Mouse (Mus musculus) adrenal gland, adult 18-20 months (tissue): Measurements from ENCODE around the gene Krt8. TPM values are rescaled to one million over a fixed set of nuclear protein-coding genes. Genes with fewer than 3 reads are reported as not detected.

Experiments used
- DNase-seq, 2 experiments: peaks; one replicate each; pipeline ENCODE4 v3.0.0; 2021 to 2022; ENCODE audit warnings: low spot score in 2 of 2
- total RNA-seq, 2 experiments: library from RNA; stranded (reverse); gene quantifications; 1 replicate in 1 of 2; 2 replicates in 1 of 2; pipeline ENCODE4 v1.2.3; 2021

Krt8 gene
- total RNA-seq, 2 experiments from 2014 or later: 0.70 to 1.1 TPM

- DNase-seq: peak; percentile 95
These were observed 27.1 kb downstream of the Krt8 start for GRCm38 (mm10) chr15:101977043-101977726.

DNA sequence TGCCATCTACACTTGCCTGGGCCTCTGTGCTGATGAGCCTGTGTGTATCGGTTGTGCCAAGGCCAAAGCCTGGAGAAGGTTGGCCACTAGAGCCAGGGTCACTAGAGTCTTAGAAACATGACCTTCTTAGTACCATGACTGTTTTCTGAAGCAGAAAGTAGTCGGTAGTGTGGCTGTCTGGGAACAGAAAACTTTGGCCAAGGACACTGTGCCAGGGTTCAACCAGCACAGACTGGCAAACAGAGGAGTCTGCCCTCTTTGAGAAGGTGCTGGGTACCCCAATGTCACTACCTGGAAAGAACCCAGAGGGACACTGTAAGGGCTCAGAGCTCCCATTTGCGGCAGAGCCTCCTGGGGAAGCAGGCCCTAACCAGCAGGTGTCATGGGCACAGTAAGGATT, 27.6 kb downstream of the Krt8 start:
- peak in 1 of 2 experiments; percentile 26 for DNase-seq

DNA sequence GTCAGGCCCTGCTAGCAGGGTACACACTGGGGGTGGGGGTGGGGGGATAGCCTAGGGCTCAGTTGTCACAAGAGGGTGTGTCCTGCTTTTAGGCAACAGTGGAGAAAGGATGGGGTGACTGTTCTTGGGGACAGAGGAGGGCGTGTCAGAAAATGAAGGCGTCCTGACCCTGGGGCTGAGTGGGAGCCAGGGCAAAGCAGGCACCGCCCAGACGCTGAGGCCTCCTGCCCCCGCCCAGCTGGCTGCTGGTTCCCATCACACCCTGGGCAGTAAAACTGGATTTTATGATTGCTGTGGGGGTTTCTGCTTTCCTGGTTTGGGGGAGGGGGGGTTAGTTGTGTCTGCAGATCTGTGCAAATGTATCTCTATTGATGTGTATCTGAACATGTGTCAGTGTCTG, 28.3 kb downstream of the Krt8 start:
- DNase-seq: peak in 1 of 2 experiments; percentile 32

- DNase-seq: no peak
These were observed 30.0 kb downstream of the Krt8 start for GRCm38 (mm10) chr15:101974083-101974845.

DNA sequence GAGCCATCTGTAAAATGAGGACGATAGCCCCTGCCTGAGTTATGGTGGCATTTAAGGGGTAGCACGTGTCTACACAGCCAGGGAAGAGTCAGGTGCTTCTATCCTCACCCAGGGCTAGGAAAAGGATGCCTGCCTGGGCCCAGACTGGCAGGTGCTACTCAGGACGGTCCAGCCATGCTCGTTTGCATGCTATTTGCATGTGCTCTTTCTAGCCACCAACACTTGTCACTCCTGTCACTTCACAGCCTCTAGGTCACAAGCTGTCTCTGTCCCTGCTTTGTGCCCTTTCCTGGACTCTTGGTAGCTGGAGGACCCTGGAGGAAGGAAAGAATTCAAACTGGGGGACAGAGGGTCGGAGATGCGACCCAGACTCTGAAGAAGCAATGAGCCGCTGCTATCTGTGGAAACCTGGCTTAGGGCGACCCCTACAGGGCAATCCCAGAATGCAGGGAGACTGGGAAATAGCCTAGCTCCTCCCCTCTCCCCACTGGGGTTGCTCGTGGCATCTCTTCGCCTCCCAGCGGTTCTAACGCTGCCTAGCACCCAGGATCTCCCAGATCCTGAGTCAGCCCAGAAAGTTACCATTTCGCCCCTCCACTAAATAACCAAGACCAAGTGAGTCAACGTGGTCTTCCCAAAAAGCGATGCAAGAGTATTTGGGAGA, 30.7 kb downstream of the Krt8 start:
- DNase-seq: peak; percentile 98

- peak; percentile 44 to 47 for DNase-seq
These were observed 33.7 kb downstream of the Krt8 start for GRCm38 (mm10) chr15:101970536-101970935.

- DNase-seq: no peak
These were observed 37.5 kb downstream of the Krt8 start for GRCm38 (mm10) chr15:101966808-101967207.

DNA sequence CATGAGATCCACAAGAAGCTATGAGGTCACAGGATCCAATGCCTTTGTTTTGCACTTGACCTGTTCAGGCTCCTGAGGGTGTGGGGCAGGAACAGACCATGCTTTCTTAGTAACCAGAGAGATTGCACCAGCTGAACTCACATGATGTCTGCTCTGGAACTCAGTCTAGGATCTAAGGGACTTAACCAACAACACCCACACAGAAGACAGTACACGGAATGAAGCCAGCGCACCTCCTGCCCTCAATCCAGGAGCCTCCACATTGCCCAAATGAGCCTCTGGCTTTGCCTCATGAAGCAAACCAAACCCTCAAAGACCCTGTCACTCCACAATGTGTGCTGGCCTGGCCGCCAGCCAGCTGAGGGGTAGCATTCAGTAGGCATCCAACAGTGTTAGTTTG, 45.4 kb downstream of the Krt8 start:
- no peak for DNase-seq

- no peak for DNase-seq
These were observed 50.1 kb downstream of the Krt8 start, which contains the start of gene Krt78 for GRCm38 (mm10) chr15:101954187-101954586. Gene Krt78 (minus strand): TSS chr15:101954287.

DNA sequence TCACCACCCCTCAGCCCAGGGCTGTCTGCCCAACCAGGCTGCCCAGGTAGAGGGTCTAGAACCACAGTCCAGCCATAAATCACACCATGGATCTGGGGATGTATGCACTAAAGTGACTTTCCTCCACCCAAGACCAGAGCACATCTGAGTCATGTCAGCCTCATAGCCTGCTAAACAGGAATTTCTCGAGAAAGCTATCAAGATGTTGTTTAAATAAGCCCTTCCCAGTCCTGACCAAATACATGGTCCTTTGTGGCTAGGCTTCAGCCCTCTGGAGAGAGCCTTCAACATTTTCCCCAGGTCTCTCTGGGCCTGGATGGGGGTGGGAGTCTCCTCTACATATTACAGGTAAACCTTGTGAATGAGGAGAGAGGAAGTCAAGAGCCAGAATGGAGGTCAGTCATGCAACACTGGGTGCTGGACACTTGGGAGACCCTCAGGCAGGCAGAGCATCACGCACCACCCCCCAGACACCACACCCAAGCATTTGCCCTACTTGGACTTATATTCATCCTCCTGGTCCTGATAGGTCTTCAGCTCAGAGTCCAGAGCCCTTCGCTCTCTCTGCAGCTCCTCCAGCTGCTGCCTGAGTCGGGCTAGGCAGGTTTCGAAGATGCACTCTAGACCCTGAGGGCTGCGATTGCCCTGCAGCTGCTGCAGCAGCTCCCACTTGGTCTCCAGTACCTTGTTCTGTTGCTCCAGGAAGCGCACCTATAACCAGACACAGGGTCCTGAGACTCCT, 51.4 kb downstream of the Krt8 start:
- DNase-seq: no peak

Other genes starting within 250 kb of the Krt8 start
- not detected for gene Krt72, start 218.0 kb downstream of the Krt8 start, total RNA-seq
- not detected for gene Krt73, start 202.1 kb downstream of the Krt8 start, total RNA-seq
- gene Krt2, start 186.3 kb downstream of the Krt8 start, total RNA-seq: not detected
- gene Krt1, start 153.7 kb downstream of the Krt8 start, total RNA-seq: under 1 TPM in 1 of 2 experiments, not detected in 1; 0.56 TPM
- gene Krt77, start 134.8 kb downstream of the Krt8 start, total RNA-seq: not detected
- gene Krt76, start 111.6 kb downstream of the Krt8 start, total RNA-seq: under 1 TPM in 1 of 2 experiments, not detected in 1; 0.13 TPM
- not detected for gene Krt4, start 79.7 kb downstream of the Krt8 start, total RNA-seq
- 1 to 10 TPM in 1 of 2 experiments, under 1 TPM in 1; 0.73 to 3.6 TPM for gene Krt79, start 64.2 kb downstream of the Krt8 start, total RNA-seq
- gene Krt78, start 50.2 kb downstream of the Krt8 start, total RNA-seq: not detected
- 1 to 10 TPM; 1.0 to 1.3 TPM for gene Krt18, start 23.7 kb upstream of the Krt8 start, total RNA-seq
- gene Eif4b, start 69.3 kb upstream of the Krt8 start, total RNA-seq: 100 to 1,000 TPM; 197 to 252 TPM
- gene Tns2, start 95.9 kb upstream of the Krt8 start, total RNA-seq: 10 to 100 TPM; 76.9 to 89.5 TPM
- 10 to 100 TPM; 33.0 to 36.9 TPM for gene Spryd3, start 131.8 kb upstream of the Krt8 start, total RNA-seq
- gene Igfbp6, start 139.9 kb upstream of the Krt8 start, total RNA-seq: 10 to 100 TPM; 45.1 to 66.2 TPM
- gene Soat2, start 146.0 kb upstream of the Krt8 start, total RNA-seq: under 1 TPM; 0.26 to 0.56 TPM
- 10 to 100 TPM; 49.8 to 65.0 TPM for gene Zfp740, start 198.8 kb upstream of the Krt8 start, total RNA-seq
- gene Csad, start 200.2 kb upstream of the Krt8 start, total RNA-seq: 100 to 1,000 TPM in 1 of 2 experiments, 10 to 100 TPM in 1; 81.7 to 106 TPM
- 1 to 10 TPM; 4.1 to 7.4 TPM for gene Itgb7, start 227.5 kb upstream of the Krt8 start, total RNA-seq